Mouse (Mus musculus): ENCODE results near the gene Fbxl16.
"Not testable (repeated sequence)": the region's sequence is repeated elsewhere in the genome, so short reads cannot be mapped to it uniquely, and the experiment has no call there.

The Fbxl16 gene

DNA sequence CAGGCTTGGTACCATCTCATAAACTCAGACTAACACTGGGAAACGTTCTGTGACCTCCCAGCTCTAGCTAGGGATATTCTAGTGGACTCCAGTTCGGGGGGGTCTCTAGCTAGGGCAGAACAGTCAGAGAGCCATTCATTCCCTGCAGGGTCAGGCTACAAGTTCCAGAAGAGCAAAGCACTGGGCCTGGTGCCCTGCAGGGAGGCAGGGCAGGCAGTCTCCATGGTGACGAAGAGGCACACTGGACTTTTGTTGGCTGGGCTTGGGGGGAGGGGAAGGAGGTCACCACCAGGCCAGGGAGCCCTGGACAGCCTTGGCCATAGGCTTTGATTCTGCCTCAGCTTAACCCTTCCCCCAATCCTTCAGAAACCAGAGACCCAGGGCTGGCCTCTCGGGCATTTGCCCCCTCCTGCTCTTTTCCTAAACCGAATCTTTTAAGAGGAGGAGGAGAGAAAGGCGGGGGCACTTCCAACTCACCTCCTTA lies 13.2 kb upstream of the Fbxl16 start, which contains the start of gene AC134908.4:
TSS of gene AC134908.4 (minus strand) at position 51 of the 484 bp plus-strand sequence.
- DNase-seq (ENCODE audit: low spot score): peak; percentile 97

DNA sequence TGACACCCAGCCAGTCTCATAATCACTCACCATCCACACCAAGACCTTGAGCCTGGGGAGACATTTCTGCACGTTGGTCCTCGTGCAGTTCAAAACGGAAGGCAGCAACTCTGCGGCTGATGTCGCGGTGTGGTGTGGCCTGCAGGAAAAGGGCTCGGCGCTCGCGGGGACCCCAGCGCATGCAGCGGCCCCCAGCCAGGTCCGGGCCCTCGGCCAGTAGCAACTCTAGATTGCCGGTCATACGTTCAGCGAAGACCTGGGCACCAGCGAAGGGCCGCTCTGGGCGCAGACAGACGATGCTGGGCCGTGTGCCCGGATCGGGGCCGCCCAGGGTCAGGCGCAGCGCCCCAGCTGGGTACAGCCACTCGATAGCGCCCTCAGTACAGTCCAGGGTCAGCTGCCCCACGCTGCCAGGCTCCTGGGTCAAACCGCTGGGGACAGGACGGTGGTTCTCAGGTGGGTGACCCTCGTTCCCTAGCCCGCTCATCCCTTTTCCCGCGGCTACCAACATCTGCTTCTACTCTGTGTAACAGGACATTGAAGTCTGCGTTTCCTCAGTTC lies 12.6 kb upstream of the Fbxl16 start:
- no peak for DNase-seq (ENCODE audit: low spot score)

DNA sequence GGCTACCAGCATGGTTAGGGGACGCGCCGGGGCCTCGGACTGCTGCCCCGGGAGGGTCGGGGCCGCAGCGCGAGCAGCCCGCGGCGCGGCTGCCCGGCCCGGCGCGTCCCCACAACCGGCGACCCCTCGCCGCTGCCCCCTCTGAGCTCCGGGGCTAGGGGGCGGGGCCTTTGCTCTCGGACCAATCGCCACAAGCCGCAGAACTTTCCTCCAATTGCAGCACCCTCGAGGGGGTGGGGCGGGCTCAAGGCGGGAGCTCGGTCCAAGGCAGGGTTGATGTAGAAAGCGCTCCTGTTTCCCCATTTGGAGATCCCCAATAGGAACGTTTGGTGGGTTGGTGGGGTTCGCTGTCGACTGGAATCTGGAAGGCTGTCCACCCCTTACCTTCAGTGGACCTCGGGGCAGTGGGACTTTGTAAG lies 11.9 kb upstream of the Fbxl16 start, which contains the start of gene Metrn:
TSS of gene Metrn (minus strand) at position 186 of the 419 bp plus-strand sequence.
- peak; percentile 97 for DNase-seq (ENCODE audit: low spot score)

DNA sequence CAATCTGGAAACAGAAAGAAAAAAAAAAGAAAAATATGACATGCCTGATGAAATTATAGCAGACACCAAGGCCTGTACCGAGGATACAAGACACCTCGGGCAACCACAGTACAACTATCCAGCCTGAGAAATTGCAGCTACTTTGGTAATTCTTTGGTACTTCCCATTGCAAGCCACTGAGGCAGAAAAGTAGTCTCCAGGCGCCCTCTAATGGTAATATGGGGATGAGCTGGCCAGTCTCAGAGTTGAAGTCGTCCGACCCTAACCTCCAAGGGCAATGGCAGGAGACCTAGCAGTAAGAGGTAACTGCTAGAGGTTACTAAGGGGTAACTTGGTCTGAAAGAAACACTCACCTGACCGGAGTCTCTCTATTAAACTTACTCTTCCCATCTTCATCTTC lies 7.9 kb upstream of the Fbxl16 start:
- DNase-seq (ENCODE audit: low spot score): peak; percentile 93

DNA sequence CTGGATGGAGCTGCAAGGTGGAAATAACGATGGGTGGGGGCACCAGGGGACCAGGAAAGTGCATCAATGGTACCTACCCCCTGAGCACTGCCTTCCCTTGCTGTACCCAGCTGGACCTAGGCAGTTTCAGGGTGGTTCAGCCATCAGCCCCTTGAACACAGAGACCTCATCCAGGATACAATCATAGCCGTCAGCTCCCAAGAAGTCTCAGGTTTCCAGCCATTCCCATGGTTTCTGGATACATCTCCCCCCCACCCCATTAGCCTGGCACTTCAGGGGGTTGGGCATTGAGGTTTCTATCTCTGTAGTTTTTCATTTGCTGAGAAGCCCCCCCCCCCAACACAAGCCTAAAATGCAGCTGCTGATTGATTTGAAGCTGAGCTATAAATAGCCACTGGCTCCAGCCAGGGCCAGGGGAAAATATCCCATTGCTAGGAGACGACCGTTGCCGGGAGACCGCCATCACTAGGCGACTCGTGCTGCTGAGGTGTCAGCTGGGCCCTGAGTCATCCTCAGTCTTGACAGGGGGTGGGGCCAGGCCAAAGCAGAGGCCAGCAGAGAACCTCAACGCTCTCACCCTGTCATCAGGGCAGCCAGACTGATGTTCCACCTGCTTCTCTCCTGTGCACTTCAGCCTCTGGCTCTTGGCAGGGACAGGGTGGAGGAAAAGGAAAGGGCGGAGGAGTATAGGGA lies 5.9 kb upstream of the Fbxl16 start:
- DNase-seq (ENCODE audit: low spot score): peak; percentile 89

DNA sequence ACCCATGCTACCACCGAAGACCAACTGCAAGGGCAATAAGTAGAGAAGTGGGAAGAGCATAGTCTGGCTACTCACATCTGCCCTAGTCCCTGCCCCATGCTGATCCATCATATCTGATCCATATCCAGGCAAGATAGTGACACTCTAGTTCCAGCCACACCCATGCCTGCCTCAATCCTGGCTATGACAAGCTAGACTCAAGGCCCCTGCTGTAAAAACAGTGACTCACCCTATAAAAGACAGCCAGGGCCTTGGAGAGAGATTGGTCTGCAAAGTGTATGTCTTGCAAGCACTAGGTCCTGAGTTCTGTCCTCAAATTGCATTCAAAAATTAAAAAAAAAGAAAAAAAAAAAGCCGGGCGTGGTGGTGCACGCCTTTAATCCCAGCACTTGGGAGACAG lies 2.4 kb upstream of the Fbxl16 start:
- no peak for DNase-seq (ENCODE audit: low spot score)

DNA sequence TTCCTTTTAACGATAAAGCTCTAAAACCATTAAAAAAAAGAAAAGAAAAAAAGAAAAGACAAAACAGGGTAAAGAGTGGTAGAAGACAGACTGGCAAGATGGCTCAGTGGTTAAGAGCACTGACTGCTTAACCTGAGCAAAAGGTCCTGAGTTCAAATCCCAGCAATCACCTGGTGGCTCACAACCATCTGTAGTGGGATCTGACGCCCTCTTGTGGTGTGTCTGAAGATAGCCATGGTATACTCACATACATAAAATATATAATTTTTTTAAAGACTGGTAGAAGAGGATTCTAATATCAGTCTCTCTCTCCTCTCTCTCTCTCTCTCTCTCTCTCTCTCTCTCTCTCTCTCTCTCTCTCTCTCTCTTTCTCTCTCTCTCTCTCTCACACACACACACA lies 1.4 kb upstream of the Fbxl16 start:
- not testable (repeated sequence) for DNase-seq (ENCODE audit: low spot score)

DNA sequence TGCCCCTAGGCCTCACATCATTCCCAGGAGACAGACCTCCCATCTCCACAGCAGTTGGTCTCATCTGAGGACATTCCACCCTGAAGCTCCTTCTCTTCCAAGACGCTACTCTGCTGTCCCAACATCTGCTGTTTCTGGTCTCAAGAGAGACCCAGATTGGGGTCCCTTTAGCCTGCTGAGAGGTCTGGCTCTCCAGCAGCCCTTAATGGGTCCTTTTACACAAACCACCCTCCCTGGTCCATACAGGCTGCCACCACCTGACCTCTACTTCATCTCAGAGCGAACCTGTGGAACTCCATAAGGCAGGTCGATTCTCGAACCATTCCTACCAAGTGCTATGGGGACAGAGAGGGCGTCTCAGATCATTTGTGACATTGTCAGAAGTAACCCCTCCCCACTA lies 857 bp upstream of the Fbxl16 start:
- no peak for DNase-seq (ENCODE audit: low spot score)

DNA sequence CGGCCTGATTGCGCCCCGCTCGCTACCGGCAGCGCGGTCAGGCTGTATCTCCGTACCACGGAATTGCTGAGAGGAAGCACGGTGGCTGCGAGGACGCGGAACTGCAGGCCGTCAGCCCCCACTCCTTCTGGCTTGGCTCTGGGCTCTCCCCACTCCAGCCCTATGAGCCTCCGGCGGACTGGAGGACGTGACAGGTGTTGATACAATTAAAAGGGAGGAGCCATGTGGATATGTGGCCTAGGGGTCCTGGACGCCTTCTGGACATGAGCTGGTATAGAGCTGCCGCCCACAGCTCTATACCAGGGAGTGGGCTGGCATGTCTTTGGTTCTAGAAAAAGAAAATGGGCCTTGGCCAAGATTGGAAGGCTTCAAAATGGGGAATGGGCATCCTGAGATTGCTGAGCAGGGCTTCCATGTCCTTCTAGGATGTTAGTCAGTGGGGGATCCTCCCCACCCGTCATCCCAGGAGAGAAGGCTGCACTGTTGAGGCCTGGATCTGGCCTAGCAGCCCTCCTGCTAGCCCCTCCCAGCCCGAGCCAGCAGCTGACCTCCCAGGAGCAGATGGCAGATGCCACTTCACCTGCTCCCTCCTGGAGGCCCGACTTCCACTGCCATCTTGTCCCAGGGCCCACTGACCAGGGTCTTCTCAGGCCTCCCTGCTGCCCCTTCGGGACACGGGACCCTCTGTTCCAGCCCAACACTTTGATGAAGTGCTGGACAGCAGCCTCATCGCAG lies 888 bp downstream of the Fbxl16 start:
- DNase-seq (ENCODE audit: low spot score): peak; percentile 46

DNA sequence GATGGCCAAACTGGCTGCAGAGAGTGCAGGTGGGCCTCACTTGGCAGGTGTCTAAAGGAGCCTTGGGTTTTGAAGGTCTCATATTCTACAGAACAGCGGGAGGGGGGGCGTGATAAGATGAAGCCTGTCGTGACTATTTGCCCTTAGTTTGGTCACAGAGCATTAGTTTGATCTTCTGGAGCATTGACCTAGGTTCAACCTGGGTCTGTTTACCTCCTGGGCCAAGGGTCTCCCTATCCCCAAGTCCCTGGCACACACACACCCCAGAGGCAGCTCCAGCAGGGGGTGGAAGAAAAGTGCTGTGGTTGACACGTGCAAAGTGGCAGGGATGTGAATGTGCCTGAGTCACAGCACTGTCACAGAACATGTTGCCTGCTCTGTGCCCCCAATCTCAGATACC lies 2.0 kb downstream of the Fbxl16 start:
- no peak for DNase-seq (ENCODE audit: low spot score)

DNA sequence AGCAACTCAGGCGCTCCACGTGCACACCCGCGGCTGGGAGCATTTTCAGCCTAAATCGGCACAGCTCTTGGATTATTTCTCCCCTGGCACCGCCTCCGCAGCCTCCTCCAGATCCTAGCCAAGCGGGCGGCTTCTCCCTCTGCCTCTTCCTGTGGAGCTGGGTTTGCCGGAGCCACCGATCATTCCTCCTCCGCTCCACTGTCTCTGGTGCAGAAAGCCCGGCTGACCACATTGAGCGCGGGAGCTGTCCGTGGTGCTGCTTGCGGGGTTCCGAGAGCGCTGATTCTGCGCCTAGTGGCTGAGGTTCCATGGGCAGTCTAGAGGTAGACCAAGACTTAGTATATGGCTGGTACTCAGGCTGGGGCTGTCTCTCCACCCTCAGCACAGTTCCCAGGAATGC lies 4.6 kb downstream of the Fbxl16 start:
- peak; percentile 90 for DNase-seq (ENCODE audit: low spot score)

DNA sequence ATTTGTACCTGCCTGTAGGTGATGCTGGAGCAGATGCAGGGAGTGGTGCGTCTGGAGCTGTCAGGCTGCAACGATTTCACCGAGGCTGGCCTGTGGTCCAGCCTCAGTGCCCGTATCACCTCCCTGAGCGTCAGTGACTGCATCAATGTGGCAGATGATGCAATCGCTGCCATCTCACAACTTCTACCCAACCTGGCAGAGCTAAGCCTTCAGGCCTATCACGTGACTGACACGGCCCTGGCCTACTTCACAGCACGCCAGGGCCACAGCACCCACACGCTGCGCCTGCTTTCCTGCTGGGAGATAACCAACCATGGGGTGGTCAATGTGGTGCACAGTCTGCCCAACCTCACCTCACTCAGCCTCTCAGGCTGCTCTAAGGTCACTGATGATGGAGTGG lies 8.8 kb downstream of the Fbxl16 start:
- no peak for DNase-seq (ENCODE audit: low spot score)

DNA sequence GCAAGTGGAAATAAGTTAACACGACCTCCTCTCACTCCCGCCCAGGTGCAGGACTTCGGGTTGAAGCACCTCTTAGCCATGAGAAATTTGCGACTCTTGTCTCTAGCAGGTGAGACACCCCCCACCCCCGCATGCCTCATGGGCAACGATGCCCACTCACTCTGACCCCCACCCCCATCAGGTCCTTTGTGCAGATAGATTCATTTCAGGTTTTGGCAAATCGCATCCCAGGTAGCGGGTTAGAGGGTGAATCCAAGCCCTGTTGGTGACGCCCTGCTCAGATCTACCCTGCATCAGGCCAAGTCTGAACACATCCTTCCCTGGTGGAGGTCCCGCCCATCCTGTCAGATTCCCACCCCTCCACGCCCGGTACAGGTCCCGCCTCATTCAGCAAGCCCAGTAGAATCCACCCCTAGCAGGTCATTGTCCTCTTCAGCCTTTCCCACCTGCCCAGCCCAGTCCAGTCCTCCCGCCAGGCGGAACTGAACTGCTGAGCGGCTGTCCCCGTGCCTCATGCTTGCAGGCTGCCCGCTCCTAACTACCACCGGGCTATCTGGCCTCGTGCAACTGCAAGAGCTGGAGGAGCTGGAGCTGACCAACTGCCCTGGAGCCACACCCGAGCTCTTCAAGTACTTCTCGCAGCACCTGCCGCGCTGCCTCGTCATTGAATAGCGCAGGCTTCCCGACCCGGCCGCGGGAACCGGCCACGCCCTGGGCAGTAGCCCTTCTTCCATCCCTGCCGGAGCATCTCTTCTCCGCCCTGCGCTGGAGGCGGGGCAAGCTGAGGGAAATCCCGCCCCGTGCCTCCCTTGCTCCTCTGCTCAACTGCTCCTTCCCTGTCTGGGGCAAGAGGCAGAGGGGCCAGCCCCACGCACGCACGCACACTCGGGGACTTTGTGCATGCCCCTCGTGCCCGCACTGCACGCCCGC lies 10.2 kb downstream of the Fbxl16 start:
- DNase-seq (ENCODE audit: low spot score): no peak

DNA sequence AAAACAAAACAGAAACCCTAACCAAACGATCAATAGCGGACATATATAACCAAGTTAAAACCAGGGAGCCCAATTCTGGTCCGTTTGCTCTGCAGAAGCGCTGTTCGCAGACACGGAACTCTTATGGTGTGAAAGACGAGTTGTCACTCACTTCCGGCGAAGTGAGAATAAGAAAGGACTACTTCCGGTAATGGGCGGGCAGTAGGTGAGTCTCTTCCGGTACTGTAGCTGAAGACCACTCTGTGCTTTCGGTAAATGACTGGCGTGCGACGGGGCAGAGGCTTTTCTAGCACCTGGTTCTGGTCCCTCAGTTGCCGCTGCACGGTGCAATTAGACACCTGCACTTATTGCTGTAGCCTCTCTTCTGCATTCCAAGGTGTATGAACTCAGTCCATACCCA lies 14.6 kb downstream of the Fbxl16 start, which contains the start of gene Wdr24:
TSS of gene Wdr24 (plus strand) at position 176 of the 400 bp plus-strand sequence.
- DNase-seq (ENCODE audit: low spot score): peak; percentile 95

DNA sequence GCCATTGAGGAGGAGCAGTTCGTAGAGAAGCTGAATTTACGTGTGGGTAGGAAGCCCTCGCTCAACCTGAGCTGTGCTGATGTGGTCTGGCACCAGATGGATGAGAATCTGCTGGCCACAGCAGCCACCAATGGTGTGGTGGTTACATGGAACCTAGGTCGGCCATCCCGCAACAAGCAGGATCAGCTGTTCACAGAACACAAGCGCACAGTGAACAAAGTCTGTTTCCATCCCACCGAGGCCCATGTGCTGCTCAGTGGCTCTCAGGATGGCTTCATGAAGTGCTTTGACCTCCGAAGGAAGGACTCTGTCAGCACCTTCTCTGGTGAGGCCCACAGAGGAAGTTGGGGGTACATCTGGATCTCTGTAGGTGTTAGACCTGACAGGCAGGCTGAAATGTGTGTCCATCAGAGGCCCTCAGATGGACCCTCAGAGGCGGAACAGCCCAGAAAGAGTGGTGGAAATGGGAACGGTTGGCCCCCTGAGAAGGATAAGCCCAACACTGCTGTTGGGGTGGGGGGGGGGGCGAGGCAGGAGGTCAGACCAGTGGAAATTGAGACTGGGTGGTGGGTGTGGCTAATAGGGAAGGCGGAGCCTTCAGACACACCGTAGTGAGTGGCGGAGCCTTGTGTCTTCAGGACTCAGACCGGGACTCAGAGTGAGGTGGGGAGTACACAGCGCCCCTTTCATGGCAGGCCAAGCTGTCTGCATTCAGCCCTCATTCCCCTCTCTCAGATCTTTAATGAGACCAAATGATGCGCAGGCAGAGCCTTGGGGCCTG lies 15.7 kb downstream of the Fbxl16 start:
- DNase-seq (ENCODE audit: low spot score): no peak

DNA sequence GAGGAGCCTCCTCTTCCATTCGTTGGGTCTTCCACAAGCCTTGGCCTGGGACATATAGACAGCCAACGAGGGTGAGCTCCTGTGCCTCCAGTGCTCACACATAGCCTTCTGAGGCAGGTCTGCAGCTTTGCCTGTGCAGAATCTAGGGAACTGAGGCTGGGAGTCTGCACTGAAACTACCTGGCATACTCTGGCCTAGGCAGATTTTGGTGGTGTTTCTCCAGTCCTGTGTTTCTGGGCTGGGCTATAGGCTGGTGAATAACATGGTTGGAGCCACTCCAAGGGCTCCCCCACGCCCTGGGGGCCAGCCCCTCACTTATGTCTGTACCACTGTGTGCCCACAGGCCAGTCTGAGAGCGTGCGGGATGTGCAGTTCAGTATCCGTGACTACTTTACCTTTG lies 16.4 kb downstream of the Fbxl16 start:
- DNase-seq (ENCODE audit: low spot score): no peak

DNA sequence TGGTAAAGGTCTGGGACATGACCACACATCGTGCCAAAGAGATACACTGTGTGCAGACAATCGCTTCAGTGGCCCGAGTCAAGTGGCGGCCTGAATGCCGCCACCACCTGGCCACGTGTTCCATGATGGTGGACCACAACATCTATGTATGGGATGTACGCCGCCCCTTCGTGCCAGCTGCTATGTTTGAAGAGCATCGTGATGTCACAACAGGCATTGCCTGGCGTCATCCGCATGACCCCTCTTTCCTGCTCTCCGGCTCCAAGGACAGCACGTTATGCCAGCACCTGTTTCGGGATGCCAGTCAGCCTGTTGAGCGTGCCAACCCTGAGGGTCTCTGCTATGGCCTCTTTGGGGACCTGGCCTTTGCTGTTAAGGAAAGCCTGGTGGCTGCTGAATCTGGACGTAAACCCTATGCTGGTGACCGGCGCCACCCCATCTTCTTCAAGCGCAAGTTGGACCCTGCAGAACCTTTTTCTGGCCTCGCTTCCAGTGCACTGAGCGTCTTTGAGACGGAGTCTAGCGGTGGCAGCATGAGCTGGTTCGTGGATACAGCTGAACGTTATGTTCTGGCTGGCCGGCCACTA lies 17.2 kb downstream of the Fbxl16 start:
- no peak for DNase-seq (ENCODE audit: low spot score)

DNA sequence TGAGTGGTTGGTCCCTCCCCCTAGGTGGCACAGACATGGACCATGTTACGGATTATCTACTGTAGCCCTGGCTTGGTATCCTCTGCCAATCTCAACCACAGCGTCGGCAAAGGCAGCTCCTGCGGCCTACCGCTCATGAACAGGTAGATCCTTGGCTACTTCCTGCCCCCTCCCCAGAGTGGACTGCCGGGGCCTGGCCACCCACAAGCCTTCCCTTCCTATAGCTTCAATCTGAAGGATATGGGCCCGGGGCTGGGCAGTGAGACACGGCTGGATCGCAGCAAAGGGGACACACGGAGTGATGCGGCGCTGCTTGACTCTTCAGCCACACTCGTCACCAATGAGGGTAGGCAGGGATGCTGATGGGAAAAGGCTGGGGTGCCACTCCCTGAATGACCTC lies 18.1 kb downstream of the Fbxl16 start:
- DNase-seq (ENCODE audit: low spot score): no peak

DNA sequence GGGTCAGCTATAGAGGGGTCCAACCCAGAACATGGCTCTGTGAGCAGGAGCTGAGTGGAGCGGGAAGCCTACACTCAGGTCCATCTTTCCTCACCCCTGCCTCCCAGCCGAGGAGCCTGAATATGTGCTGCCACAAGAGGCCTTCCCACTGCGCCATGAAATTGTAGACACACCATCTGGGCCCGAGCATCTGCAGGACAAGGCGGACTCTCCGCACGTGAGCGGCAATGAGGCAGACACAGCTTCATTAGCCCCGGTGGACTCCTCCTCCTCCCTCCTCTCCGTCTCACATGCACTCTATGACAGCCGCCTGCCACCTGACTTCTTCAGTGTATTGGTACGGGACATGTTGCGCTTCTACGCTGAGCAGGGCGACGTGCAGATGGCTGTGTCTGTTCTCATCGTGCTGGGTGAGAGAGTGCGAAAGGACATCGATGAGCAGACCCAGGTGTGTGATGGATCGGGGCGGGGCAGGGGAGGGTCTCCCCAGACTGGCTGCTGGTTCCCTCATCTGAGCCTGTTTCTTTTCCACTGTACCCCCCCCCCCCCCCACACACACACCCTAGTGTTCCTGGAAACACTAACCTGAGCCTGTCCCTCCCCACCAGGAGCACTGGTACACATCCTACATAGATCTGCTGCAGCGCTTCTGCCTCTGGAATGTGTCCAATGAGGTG lies 18.8 kb downstream of the Fbxl16 start:
- DNase-seq (ENCODE audit: low spot score): no peak

DNA sequence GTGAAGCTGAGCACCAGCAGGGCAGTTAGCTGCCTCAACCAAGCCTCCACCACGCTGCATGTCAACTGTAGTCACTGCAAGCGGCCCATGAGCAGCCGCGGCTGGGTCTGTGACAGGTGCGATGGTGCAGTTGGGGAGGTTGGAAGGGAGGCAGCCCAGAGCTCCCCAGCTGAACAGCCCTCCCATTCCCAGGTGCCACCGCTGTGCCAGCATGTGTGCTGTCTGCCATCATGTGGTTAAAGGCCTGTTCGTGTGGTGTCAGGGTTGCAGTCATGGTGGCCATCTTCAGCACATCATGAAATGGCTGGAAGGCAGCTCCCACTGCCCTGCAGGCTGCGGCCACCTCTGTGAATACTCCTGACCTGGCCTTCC lies 19.3 kb downstream of the Fbxl16 start:
- no peak for DNase-seq (ENCODE audit: low spot score)

Data from embryo, embryonic 10.5 days (tissue).